Mouse (Mus musculus): ENCODE measurements around the gene Myo15b. TPM values are rescaled to one million over a fixed set of nuclear protein-coding genes. Genes with fewer than 3 reads are reported as not detected.

The Myo15b gene
- total and polyA plus RNA-seq, 3 experiments: 0.05 to 0.29 TPM; not detected in 1

DNA sequence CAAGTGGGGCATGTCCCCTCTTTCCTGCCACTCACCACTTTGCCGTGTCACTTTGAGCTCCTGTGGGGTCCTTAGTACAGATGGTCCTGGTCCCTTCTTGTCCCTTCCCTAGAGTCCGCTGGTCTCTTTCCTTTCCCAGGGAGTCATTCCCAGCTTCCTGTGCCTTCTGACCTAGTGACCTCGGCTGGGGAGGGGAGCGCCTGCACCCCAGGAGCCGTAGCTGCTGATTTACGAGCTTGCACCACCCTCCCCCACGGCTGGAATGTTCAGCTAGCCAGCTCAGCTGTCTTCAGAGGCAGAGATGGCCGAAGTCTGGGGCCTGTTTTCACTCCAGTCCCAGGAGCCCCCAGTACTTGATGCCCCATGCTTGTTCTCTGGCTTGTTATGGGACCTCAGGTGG is 25.7 kb upstream of the Myo15b start:
- H3K4me3 ChIP-seq: no peak overlapping the region
- no peaks in the 10 kb centered on the region for H3K79me2 ChIP-seq (replicated peaks; ENCODE audit: control insufficient read depth, insufficient read depth, low read length)
- 28% methylated on average over 8 of the region's 8 CpGs for WGBS
- TF ChIP-seq POLR2A (IDR thresholded peaks at IDR 0.05; ENCODE audit: insufficient read depth, low read depth, low read length) (no peak), CTCF (IDR thresholded peaks at IDR 0.05) (no peak), EP300 (IDR thresholded peaks at IDR 0.05; ENCODE audit: insufficient read depth, low read depth, low read length) (no peak)
- H3K4me1 ChIP-seq (ENCODE audit: control insufficient read depth, insufficient read depth, low read length): no peaks in the 10 kb centered on the region
- no peaks in the 10 kb centered on the region for H3K36me3 ChIP-seq (ENCODE audit: control insufficient read depth, insufficient read depth, low read length)
- intact Hi-C loops (cut with DNase I): no loop called here
- H3K27ac ChIP-seq: no peak overlapping the region; the same call in 1 of the 2 replicates
- no peaks in the 10 kb centered on the region for H3K27me3 ChIP-seq (ENCODE audit: control insufficient read depth, insufficient read depth, low read length)
- H3K9ac ChIP-seq (ENCODE audit: low read depth, low read length): no peak overlapping the region
- peak; percentile 49 for DNase-seq

GRCm38 (mm10) chr11:115833021-115833513 is 25.1 kb upstream of the Myo15b start:
- no peaks in the 10 kb centered on the region for H3K27me3 ChIP-seq (ENCODE audit: control insufficient read depth, insufficient read depth, low read length)
- H3K27ac ChIP-seq: peak overlapping the region; percentile 26
- 47% methylated on average over 8 of the region's 8 CpGs for WGBS
- H3K4me1 ChIP-seq (ENCODE audit: control insufficient read depth, insufficient read depth, low read length): no peaks in the 10 kb centered on the region
- no peak for DNase-seq
- no peaks in the 10 kb centered on the region for H3K79me2 ChIP-seq (replicated peaks; ENCODE audit: control insufficient read depth, insufficient read depth, low read length)
- TF ChIP-seq POLR2A (IDR thresholded peaks at IDR 0.05; ENCODE audit: insufficient read depth, low read depth, low read length) (no peak), CTCF (IDR thresholded peaks at IDR 0.05) (peak; percentile 14; the same call in 1 of the 2 replicates)
- no peaks in the 10 kb centered on the region for H3K36me3 ChIP-seq (ENCODE audit: control insufficient read depth, insufficient read depth, low read length)
- intact Hi-C loops (cut with DNase I): no loop called here
- H3K4me3 ChIP-seq: no peak overlapping the region
- no peak overlapping the region for H3K9ac ChIP-seq (ENCODE audit: low read depth, low read length)

DNA sequence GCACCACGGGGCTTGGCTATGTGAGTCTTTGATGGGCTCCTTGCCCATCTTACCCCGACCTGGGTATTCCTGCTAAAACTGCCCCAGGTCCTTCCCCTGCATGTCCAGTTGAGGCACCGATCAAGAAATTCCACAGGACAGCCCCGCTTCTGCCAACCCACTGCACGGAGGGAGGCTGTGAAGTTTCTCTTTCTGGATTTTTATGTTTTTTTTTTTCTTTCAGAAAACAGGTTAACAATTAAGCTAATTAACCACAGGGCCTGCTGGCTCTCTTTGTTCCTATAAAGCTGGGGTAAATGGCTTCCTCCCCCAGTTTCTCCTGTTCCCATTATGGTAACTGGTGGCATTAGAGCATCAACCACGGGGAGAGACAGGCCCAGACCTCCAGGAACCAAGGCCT is 24.2 kb upstream of the Myo15b start:
- Histone ChIP-seq H3K4me3 (no peak overlapping the region), H3K27me3 (ENCODE audit: control insufficient read depth, insufficient read depth, low read length) (no peaks in the 10 kb centered on the region), H3K36me3 (ENCODE audit: control insufficient read depth, insufficient read depth, low read length) (no peaks in the 10 kb centered on the region), H3K79me2 (replicated peaks; ENCODE audit: control insufficient read depth, insufficient read depth, low read length) (no peaks in the 10 kb centered on the region), H3K27ac (no peak overlapping the region; the same call in 1 of the 2 replicates), H3K4me1 (ENCODE audit: control insufficient read depth, insufficient read depth, low read length) (no peaks in the 10 kb centered on the region), H3K9ac (ENCODE audit: low read depth, low read length) (no peak overlapping the region)
- TF ChIP-seq POLR2A (IDR thresholded peaks at IDR 0.05; ENCODE audit: insufficient read depth, low read depth, low read length) (no peak), CTCF (IDR thresholded peaks at IDR 0.05) (no peak), EP300 (IDR thresholded peaks at IDR 0.05; ENCODE audit: insufficient read depth, low read depth, low read length) (no peak)
- no peak for DNase-seq
- 84% methylated on average over 6 of the region's 6 CpGs for WGBS
- intact Hi-C loops (cut with DNase I): no loop called here

GRCm38 (mm10) chr11:115836656-115837395 is 21.4 kb upstream of the Myo15b start:
- Histone ChIP-seq H3K4me3 (no peak overlapping the region), H3K36me3 (ENCODE audit: control insufficient read depth, insufficient read depth, low read length) (no peaks in the 10 kb centered on the region), H3K79me2 (replicated peaks; ENCODE audit: control insufficient read depth, insufficient read depth, low read length) (no peaks in the 10 kb centered on the region), H3K9ac (ENCODE audit: low read depth, low read length) (no peak overlapping the region), H3K4me1 (ENCODE audit: control insufficient read depth, insufficient read depth, low read length) (peaks cover 4% of the 10 kb centered on the region), H3K27me3 (ENCODE audit: control insufficient read depth, insufficient read depth, low read length) (no peaks in the 10 kb centered on the region), H3K27ac (no peak overlapping the region)
- intact Hi-C loops (cut with DNase I): no loop called here
- no peak for TF ChIP-seq POLR2A (IDR thresholded peaks at IDR 0.05; ENCODE audit: insufficient read depth, low read depth, low read length)
- TF ChIP-seq EP300 (IDR thresholded peaks at IDR 0.05; ENCODE audit: insufficient read depth, low read depth, low read length): no peak
- no peak for TF ChIP-seq CTCF (IDR thresholded peaks at IDR 0.05)
- WGBS: 65% methylated on average over 11 of the region's 11 CpGs
- no peak for DNase-seq

- H3K27ac ChIP-seq: no peak overlapping the region
Observed at GRCm38 (mm10) chr11:115837606-115838345, 20.4 kb upstream of the Myo15b start.

More at GRCm38 (mm10) chr11:115837606-115838345, 20.4 kb upstream of the Myo15b start:
- Histone ChIP-seq H3K27me3 (ENCODE audit: control insufficient read depth, insufficient read depth, low read length) (no peaks in the 10 kb centered on the region), H3K9ac (ENCODE audit: low read depth, low read length) (no peak overlapping the region), H3K4me1 (ENCODE audit: control insufficient read depth, insufficient read depth, low read length) (peaks cover 10% of the 10 kb centered on the region), H3K36me3 (ENCODE audit: control insufficient read depth, insufficient read depth, low read length) (no peaks in the 10 kb centered on the region), H3K79me2 (replicated peaks; ENCODE audit: control insufficient read depth, insufficient read depth, low read length) (no peaks in the 10 kb centered on the region), H3K4me3 (no peak overlapping the region)
- DNase-seq: no peak
- WGBS: 89% methylated on average over 22 of the region's 22 CpGs
- intact Hi-C loops (cut with DNase I): no loop called here
- no peak for TF ChIP-seq EP300 (IDR thresholded peaks at IDR 0.05; ENCODE audit: insufficient read depth, low read depth, low read length)
- no peak for TF ChIP-seq POLR2A (IDR thresholded peaks at IDR 0.05; ENCODE audit: insufficient read depth, low read depth, low read length)
- no peak for TF ChIP-seq CTCF (IDR thresholded peaks at IDR 0.05)
